Mouse (Mus musculus): ENCODE measurements around the gene Larp1b.

The Larp1b gene

DNA sequence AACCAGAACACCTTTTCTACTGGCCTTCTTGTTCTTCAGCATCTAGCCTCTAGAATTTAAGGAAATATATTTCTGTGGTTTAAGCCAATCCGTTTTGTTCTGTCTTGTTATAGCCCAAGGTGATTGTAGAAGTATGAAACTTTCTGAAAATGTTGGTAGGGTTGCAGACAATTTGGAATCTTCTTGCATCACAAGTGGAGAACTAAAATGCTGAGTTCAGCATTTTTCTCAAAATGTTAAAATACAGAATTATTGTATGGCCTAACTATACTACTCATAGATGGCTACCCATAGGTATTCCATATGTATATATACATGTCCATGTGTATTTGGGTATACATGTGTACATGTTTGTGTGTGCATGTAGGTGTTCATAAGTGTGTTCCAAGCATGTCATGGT, 81.1 kb downstream of the Larp1b start:
- DNase-seq, result no peak

DNA sequence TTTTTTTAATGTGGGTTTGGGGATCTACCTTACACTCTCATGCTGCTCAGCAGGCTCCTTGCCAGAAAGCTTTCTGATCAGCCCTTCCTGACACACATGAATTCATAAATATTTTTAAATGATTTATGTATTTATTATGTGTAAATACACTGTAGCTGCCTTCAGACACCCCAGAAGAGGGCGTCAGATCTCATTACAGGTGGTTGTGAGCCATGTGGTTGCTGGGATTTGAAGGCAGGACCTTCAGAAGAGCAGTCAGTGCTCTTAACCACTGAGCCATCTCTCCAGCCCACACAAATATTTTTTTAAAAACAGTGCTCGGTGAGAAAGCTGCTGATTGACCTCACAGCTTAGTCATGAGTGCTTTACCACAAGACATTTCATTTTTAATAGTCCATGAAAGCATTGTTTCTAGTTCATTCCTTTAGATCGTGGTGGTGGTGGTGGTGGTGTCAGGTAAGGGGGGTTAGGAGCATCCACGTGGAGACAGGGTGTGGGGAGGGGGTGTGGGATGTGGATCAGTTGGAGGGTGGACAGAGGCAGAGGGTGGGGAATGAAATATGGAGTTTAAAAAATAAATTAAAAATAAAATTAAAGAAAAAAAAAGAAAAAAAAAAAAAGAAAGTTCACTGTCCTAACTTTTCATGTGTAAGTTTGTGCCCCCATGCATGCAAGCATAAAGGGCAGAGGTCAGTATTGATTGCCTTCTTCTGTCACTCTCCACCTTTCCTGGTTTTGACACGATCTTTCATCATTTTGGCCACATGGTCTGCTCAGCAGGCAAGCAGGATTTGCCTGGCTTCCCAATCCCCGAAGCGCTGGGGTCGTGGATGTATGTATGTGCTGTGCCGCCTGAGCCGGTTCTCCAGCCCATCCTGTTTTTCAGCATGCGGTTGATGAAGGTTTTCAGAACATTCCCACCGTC, 81.9 kb downstream of the Larp1b start:
- no peak for DNase-seq

DNA sequence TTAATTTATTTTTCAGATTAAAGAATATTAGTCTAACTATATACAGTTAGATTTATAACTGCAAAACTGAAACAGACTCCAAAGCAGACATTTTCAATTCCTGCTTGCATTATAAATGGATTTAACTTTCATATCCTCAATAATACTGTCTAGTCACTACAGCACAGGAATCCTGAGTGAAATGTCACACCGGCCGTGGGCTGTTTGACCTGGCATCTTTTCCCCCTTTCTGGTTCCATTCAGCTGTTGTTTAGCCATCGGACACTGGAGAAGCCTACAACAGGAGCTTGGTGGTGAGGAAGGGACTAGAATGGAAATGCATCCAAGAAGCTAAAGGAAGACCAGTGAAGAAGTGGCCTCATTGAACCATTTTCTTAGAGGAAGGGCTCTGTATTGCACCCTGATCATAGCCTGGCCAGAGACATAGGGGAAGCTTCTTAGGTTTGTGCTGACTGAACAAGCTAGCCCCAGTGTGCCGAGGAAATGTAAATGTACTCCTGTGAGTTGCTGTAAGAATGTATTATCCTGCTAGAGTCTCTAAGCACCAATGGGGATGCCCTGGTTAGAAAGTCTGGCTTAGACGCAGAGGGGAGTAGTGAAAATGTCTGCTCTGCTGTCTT, 88.8 kb downstream of the Larp1b start:
- DNase-seq, result no peak

DNA sequence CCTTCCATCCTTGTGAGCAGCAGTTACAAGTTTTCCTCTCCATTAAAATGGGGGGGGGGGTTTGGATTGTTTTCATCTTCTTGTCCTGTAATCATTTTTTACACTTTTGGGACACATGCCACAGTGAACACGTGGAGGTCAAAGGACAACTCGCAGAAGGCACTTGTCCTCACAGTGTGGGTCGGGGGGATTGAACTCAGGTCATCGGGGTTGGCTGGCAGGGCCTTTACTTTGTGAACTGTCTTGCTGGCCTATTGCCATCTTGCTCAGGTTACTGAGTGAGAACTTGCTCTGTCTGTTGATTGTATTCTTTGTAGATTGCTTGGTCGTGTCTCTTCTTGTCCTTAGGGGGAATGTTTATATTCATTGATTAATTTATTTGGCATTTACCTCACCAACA, 91.6 kb downstream of the Larp1b start:
- DNase-seq, result no peak

DNA sequence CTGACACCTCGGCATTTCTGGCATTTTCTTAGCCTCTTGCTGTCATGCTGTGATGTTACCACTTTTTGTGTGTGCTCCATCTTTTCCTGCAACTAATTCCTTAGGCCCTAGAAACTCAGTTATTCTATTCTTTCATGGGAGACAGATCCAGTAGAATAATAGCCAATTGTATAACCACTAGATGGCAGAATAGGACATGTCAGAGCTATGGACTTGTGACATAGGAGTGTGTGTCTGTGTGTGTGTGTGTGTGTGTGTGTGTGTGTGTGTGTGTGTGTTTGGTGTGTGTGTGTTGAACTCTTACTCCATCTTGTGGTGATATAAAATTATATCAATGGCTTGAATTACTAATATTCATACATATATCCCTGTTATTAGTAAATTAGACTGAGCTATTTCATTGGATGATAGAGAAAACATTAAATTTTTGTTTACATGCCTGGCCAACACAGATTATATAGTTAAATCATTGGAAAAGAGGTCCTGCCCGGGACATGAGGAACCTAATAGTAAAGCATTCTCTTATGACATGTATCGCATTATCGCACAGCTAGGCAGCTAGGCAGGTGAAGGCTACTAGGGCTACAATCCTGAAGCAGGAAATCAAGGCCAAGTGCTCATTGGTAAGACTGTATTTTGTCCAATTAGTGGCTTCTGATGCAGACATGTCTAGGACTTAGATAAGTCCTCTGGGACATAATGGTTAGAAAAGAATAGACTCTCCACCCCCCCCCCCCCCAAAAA, 92.7 kb downstream of the Larp1b start:
- DNase-seq, result no peak

DNA sequence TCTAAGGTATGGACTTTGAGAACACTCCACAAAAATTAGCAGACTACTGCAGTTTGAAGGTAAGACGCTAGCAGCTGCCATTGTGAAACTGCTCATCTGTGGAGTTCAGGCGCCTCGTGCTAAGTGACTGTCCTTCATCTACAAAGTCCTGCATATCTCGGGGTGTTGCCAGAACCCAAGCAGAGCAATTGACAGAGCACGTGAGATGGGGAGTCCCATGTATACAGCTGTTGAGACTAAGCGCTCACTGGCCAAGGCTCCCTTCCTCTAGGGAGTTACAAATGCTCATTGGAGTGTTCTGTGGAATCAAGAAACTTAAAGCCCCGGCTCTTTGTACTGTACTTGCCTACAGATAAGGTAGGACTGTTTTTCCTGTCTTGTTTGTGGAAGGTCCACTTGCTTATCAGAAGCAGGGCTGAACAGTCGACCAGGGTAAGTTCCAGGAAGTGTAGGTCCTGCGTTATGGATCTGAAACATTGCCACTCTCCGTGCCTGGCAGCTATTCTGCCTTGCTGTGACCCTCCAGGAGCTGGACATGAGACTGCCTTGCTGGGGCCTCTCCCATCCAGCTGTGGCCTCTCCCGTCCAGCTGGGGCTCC, 94.2 kb downstream of the Larp1b start:
- no peak for DNase-seq

DNA sequence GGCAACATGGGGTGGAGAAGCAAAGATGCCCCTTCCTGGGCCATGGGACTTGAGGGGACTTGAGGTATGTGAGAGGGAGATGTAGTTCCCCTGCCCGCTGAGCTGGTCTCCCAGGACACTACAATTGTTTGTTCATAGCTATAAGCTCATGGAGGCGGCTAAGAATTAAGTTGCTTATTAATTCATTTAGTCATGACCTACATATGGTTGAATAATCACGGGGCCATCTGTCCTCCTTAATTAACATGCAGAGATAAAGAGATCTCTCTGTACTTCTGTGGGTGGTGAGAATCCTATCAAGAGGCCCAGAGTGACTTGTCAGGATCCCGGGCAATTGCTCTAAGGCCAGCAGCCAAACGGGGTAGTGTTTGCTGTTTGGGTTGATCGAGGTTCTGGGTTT, 98.2 kb downstream of the Larp1b start:
- no peak for DNase-seq

DNA sequence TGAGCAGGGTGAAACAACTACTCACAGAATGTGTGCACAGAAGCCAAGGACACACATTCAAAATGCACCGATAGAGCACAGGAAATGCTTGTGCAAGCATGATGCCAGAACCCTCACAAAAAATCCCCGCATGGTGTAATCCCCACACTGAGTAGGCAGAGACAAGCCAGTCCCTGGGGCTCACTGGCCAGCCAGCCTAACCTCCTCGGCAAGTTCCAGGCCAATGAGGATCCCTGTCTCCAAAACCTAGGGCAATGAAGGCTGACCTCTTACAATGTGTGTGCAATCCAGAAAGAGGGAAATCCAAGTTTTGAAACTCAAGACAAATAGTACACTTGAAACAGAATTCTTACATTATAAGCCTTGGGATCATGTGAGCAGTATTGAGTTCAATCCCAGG, 103.7 kb downstream of the Larp1b start:
- DNase-seq, result no peak

DNA sequence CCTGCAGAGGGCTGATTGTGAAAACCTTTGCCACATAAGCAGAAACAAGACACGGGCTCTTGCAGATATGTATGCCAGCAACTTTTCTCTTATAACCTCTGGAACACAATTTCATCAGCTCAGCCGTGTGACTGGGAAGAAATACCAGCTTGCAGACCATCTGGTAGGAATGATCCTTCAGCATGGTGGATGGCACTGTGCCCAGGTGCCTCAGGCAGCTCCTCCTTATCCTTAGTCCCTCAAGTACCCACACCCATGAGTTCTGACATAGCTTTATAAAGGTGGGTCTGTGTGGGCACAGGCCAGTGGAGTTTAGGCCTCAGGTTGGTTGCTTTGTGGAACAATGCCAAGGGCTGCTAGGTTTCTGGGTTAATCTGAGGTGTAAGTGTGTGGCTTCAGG, 108.8 kb downstream of the Larp1b start:
- no peak for DNase-seq

DNA sequence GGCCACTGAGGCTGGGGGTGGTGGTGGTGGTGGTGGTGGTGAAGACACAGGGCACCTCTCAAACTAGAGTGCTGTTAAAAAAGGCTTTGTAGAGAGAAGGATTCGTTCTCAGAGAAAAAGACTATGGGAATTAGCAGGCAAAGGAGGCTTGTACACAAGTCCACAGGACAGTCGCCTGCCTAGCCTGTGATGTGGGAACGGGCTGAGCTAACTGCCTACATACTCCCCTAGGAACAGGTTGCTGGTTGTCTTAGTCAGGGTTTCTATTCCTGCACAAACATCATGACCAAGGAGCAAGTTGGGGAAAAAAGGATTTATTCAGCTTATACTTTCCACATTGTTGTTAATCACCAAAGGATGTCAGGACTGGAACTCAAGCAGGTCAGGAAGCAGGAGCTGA, 109.6 kb downstream of the Larp1b start:
- no peak for DNase-seq

DNA sequence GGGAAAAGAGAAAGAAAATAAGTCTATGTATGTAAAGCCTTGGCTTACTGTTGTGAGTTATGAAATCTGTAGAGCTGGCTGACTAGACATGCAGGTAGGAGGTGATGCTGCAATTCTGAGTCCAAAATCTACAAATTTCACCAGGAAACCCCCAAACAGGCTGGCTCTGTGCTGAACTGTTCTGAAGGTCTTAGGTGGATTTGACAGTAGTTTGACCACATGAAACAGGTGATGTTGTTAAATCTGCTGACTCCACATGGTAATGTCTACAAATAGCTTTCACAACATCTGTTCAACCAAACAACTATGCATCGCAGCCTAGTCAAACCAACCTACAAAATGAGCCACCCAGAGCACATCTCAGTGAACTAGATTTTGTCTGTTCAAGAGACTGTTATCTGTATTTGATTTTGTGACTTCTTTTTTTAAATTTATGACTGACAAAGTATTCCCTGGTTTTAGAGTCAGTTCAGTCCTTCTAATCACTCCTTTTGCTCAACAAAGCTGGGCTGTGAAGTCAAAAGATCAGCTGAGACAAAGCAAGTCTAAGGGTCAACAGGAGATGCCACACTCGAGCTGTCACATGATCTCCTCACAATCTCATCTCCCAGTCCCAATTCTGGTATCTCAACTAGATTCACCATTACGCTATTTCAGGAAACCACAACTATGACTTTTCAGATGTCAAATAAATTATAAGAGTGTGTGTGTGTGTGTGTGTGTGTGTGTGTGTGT, 112.4 kb downstream of the Larp1b start:
- DNase-seq, result no peak

DNA sequence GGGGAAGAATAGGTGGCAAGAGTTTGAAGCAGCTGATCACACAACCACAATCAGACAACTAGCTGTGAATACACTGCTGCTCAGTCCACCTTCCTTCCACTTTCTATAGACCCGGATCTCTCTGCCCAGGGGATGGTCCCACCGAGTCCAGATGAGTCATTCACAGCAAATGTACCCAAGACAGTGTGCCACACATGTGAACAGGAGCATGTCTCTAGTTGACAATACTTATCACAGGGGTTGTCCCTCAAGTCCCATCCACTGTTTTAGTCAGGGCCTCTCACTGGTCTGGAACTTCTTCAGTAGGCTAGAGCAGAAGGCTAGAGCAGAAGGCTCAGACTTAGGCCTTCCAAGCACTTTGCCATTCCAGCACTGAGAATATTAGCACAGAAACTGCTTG, 113.1 kb downstream of the Larp1b start:
- no peak for DNase-seq

DNA sequence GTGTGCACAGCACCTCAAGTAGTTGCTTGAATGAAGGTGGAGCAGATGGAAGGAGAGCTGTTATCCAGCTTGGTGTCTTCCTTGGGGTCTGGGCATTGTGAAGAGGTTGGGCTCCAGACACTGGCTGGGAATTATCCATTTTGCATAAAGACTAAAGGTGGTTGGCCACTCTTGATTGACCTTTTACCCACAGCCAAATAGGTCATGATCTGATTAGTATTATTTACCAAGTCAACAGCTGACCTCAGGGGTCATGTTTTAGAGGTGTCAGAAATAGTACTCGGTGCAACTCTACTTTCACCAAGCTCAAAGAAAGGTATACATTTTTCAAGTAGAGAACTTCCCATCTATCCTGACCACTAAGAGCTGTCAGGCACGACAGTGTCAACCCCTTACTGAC, 115.7 kb downstream of the Larp1b start:
- no peak for DNase-seq

DNA sequence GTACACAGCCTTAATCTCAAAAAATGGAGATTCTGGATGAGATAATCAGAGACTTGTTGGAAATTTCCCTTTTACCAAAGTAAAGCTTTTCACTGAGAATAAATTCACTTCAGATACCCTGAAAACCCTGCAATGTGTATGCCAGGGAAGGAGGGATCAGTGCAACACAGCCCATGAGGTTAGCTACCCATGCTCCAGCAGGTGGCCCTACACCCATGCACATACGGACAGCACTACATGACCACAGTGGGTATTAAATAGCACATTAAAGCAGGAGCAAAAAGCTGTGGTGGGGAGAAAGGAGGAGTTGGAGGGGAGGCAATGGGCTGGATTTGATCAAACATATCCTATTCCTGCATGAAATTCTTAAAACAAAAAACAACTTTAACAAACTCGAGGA, 120.9 kb downstream of the Larp1b start:
- no peak for DNase-seq

DNA sequence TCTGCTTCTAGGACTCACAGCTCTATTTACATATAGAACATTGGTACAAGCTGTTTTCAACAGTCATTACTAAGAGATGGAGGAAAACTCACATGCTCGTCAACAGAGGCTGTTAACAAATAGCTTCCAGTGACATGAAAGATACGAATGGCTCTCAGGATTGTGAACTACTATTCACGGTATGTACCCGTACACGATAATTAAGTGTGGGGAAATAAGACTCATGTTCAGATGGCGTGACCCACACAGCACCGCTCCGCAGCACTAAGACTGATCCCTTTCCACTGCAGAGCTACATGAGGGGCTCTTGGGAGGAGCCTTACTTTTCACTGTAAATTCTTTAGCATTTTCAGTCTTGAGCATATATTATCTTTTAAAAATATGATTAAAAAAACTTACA, 125.7 kb downstream of the Larp1b start:
- DNase-seq, result no peak

DNA sequence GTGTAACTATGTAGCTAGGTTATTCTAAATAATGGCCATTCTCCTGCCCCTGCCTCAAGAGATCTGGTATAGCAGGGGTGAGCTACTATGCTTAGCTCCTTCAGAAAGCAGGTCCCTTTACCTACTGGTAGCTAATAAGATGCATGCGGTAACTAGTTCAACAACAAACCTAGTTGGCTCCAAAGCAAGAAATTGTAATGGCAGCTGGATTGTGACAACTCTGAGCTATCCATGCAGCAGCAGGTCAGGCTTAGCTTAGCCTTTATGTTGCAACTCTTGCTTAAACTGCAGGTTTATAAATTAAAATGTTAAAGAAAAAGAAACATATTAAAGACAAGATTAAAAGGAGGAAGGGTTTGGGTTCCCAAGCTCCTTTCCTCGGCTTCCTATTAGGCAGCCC, 129.0 kb downstream of the Larp1b start:
- no peak for DNase-seq

DNA sequence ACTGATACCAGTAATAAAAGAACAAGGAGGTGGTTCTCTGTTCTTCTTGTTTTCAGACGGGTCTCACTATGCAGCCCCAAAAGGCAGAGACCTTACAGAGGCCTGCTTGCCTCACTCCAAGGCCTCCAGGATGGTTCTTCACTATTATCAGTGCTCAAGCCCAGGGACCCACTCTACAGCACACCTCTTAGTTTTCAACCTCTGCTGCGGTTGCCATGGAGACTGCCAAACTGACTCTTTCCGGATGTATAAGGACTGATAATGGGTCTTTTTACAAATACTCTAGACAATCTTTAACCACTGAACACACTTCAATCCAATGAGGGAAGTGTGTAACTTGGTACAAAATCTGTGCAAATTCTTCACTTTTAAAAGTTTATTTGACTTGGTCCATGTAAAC, 131.1 kb downstream of the Larp1b start:
- DNase-seq, result no peak

DNA sequence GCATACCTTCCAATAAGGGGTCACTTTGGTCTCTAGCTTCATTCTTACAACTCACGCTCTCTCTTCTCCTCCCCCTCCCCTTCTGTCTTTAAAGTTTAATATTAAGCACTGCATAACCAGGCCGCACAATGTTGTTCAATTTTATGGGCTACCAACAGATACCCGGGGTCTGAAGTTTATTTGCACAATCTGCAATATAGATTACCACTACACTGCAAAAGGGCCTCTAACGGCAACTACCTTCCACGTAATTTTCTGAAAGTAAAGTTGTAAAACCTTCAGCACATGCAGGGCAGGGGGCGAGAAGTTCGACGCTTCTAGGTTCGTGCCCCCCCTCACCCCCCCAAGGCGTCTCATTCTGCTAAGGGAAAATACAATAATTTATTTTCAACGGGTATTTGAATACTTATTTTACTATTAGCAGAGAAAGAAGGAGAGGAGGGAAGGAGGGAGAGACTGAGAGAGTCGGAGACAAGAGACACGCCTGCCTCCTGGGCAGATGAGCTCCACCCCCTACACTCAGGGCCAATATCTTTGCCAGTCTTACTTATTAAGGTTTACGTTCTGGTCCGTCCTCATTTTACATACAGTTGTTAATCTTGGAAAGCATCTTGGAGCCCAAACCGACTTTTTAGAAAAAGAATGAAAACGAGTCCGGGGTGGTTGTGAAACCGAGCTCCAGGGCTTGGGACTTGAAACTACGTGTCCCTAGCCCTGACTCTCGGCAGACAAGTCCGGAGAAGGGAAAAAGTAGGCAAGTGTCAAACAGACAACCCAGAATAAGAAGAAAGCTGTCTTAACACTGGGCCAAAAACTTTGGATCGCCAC, 132.1 kb downstream of the Larp1b start:
- DNase-seq, result peak; percentile 5 to 12

DNA sequence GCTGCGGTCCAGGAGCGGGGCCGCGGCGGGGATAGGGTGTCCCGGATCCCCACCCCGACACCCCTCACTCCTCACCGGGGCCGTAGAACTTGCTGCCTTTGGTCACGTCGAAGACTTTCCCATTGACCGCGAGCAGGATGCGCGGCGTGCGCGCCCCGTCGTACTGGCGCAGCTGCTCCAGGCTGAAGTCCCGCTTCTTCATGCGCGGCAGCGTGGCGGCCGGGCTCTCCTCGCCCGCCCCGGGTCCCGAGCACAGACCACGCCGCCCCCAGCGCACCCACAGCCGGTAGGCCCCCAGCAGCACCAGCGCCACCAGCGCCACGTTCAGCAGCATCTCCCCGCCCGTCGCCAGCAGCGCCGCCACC, 132.9 kb downstream of the Larp1b start:
- no peak for DNase-seq

DNA sequence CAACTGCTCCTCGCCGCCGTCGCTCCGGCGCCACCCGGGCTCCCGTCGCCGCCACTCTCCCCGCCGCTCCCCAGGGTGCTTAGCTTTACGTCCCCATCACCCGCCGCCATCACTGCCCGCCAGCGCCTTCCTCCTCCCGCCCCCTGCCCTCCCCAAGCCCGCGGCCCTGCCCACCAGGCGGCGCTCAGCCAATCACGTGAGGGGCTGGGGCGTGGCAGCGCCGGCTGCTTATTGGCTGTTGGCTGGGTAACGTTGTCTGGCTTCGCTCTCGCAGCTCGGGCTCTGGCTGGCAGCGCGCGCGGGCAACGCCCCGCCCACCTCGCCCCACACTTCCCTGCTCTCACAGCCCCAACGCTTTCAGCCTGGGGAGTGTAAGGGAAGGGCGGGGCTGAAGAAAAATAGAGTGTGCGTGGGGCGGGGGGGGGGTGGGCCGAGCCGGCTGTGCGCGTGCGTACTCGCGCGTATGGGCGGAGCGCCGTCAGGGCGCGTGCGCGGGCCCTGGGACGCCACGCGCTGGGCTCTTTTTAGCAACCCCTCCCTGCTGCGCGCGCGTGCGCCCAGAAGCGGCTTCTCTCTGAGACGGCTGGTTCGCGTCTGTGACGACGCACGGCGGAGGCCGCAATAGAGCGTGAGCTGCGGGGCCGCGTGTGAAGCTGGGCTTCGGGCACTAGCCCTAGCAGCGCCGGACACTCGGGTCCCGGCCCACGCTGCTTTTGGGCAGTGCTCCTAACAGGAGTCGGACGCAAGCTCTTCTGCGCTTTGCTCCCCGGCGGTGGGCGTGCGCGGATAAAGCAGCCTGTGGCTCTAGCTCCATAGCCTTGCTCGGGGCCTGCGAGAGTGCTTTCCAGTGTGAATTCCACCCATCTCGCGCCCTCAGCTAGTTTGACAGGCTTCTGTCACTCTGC, 133.5 kb downstream of the Larp1b start, which contains the start of gene Pgrmc2:
Gene Pgrmc2, minus strand, starts transcription at position 162 of the 905 bp plus-strand sequence.
- peak; percentile 98 to 99 for DNase-seq

DNA sequence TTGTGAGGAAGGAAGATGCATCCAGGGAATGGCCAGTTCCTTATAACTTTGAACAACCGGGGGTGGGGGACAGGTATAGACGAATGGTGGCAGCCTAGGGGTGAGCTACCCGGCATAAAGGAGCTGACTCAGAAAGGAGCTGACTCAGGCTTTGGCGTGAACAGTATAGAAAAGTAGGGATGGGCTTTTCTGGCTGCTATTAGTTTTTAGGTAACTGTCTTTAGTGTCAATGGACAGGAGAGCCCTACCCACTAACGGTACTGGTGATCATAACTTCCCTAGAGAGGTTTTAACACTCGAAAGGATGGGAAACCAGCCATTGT, 134.1 kb downstream of the Larp1b start:
- no peak for DNase-seq
